Mouse (Mus musculus) heart, postnatal 10 days (tissue): ENCODE data around the gene Anapc5. TPM values are rescaled to one million over a fixed set of nuclear protein-coding genes. Genes with fewer than 3 reads are reported as not detected.

Experiments used
- DNase-seq, 2 experiments: peaks; one replicate each; pipeline ENCODE4 v3.0.0; 2021
- intact Hi-C: fragments of 180-260 bp; cut with DNase I; formaldehyde crosslinking; loops from one replicate; pipeline ENCODE4 v1.15.1; 2025
- total RNA-seq, 2 experiments: library from RNA; stranded (reverse); gene quantifications; 2 replicates each; pipeline ENCODE4 v1.2.3; 2021

Gene Anapc5
- total RNA-seq, 2 experiments from 2014 or later, result 215 to 217 TPM

GRCm38 (mm10) chr5:122771428-122771827 is 49.7 kb downstream of the Anapc5 start:
- intact Hi-C loops, result no loop called here
- DNase-seq, result no peak

- intact Hi-C loops, result no loop called here
- DNase-seq, result peak; percentile 73 to 80
These were observed 50.3 kb downstream of the Anapc5 start for GRCm38 (mm10) chr5:122770806-122771261.

- peak; percentile 50 to 60 for DNase-seq
- intact Hi-C loops, result no loop called here
These were observed 50.8 kb downstream of the Anapc5 start for GRCm38 (mm10) chr5:122770304-122770703.

GRCm38 (mm10) chr5:122769101-122769568 is 52.0 kb downstream of the Anapc5 start:
- no peak for DNase-seq
- intact Hi-C loops, result no loop called here

GRCm38 (mm10) chr5:122767283-122767682 is 53.9 kb downstream of the Anapc5 start:
- intact Hi-C loops, result no loop called here
- DNase-seq, result no peak

GRCm38 (mm10) chr5:122764032-122764464 is 57.1 kb downstream of the Anapc5 start:
- peak in 1 of 2 experiments; percentile 70 for DNase-seq
- intact Hi-C loops, result no loop called here

GRCm38 (mm10) chr5:122763271-122764031 is 57.7 kb downstream of the Anapc5 start:
- intact Hi-C loops, result no loop called here
- peak in 1 of 2 experiments; percentile 20 for DNase-seq

- peak; percentile 75 to 80 for DNase-seq
- intact Hi-C loops, result no loop called here
These were observed 64.5 kb downstream of the Anapc5 start for GRCm38 (mm10) chr5:122756680-122757079.

GRCm38 (mm10) chr5:122756144-122756543 is 65.0 kb downstream of the Anapc5 start:
- intact Hi-C loops, result no loop called here
- DNase-seq, result no peak

- intact Hi-C loops, result no loop called here
- DNase-seq, result no peak
These were observed 65.5 kb downstream of the Anapc5 start for GRCm38 (mm10) chr5:122755620-122756019.

GRCm38 (mm10) chr5:122754477-122754876 is 66.7 kb downstream of the Anapc5 start:
- intact Hi-C loops, result no loop called here
- no peak for DNase-seq

- DNase-seq, result no peak
- intact Hi-C loops, result no loop called here
These were observed 73.2 kb downstream of the Anapc5 start for GRCm38 (mm10) chr5:122747950-122748349.

- no peak for DNase-seq
- intact Hi-C loops, result no loop called here
These were observed 77.2 kb downstream of the Anapc5 start for GRCm38 (mm10) chr5:122743880-122744422.

Other genes with a start within 250 kb of the Anapc5 start
- 10 to 100 TPM; 51.7 to 53.1 TPM for gene Ift81, start 206.8 kb downstream of the Anapc5 start, total RNA-seq
- 1 to 10 TPM; 3.5 to 5.2 TPM for gene P2rx7, start 177.4 kb downstream of the Anapc5 start, total RNA-seq
- 10 to 100 TPM; 17.3 to 17.6 TPM for gene P2rx4, start 113.8 kb downstream of the Anapc5 start, total RNA-seq
- 10 to 100 TPM; 15.6 to 16.5 TPM for gene Camkk2, start 41.9 kb downstream of the Anapc5 start, total RNA-seq
- gene Rnf34, start 28.7 kb upstream of the Anapc5 start, total RNA-seq, result 10 to 100 TPM; 26.8 to 32.9 TPM
- 10 to 100 TPM; 23.1 to 23.3 TPM for gene Kdm2b, start 168.5 kb upstream of the Anapc5 start, total RNA-seq
- 10 to 100 TPM; 18.7 to 20.2 TPM for gene Orai1, start 193.7 kb upstream of the Anapc5 start, total RNA-seq
- not detected for gene Morn3, start 225.7 kb upstream of the Anapc5 start, total RNA-seq
- 10 to 100 TPM; 11.1 to 11.7 TPM for gene Tmem120b, start 247.1 kb upstream of the Anapc5 start, total RNA-seq